In genomic region chr13:58301961-58302360, GRCm38 (mm10) we compare ENCODE assay signal across 22 mouse cellular contexts. TPM values are rescaled to one million over a fixed set of nuclear protein-coding genes. Genes with fewer than 3 reads are reported as not detected.
"Had no signal": no experiment of that assay in that cellular context is flagged by ENCODE, and none has a peak within 500 bp of the region (broad histone marks: within the 10 kb centered on the region; RNA-seq: fewer than 3 reads in every experiment).

No protein-coding gene starts in this region.

- H3K36me3 ChIP-seq: embryonic facial prominence, embryonic 10.5 days; embryonic facial prominence, embryonic 12.5 days; embryonic facial prominence, embryonic 13.5 days; embryonic facial prominence, embryonic 15.5 days; forebrain, embryonic 10.5 days; forebrain, embryonic 12.5 days; forebrain, embryonic 15.5 days had no signal

- H3K9me3 ChIP-seq: embryonic facial prominence, embryonic 10.5 days; embryonic facial prominence, embryonic 12.5 days; embryonic facial prominence, embryonic 13.5 days; embryonic facial prominence, embryonic 15.5 days; forebrain, embryonic 10.5 days; forebrain, embryonic 12.5 days; forebrain, embryonic 13.5 days; forebrain, embryonic 15.5 days had no signal

- H3K4me3 ChIP-seq: embryonic facial prominence, embryonic 10.5 days; embryonic facial prominence, embryonic 12.5 days; embryonic facial prominence, embryonic 13.5 days; embryonic facial prominence, embryonic 15.5 days; erythroblast, embryonic 14.5 days; forebrain, embryonic 10.5 days; forebrain, embryonic 12.5 days; forebrain, embryonic 13.5 days; forebrain, embryonic 15.5 days; gastrocnemius, adult 2 months; heart, adult 2 months had no signal

- H3K27ac ChIP-seq: embryonic facial prominence, embryonic 10.5 days; embryonic facial prominence, embryonic 12.5 days; embryonic facial prominence, embryonic 13.5 days; embryonic facial prominence, embryonic 15.5 days; forebrain, embryonic 10.5 days; forebrain, embryonic 12.5 days; forebrain, embryonic 13.5 days; forebrain, embryonic 15.5 days; gastrocnemius, adult 2 months; heart, adult 2 months had no signal

- H3K4me1 ChIP-seq: embryonic facial prominence, embryonic 12.5 days; embryonic facial prominence, embryonic 13.5 days; embryonic facial prominence, embryonic 15.5 days; forebrain, embryonic 12.5 days; forebrain, embryonic 13.5 days; forebrain, embryonic 15.5 days had no signal

- DNase-seq: embryo, embryonic 11 days; forebrain, postnatal 0 days; gastrocnemius, adult 2 months; gastrocnemius, postnatal 10 days; gastrocnemius, postnatal 14 days; gastrocnemius, postnatal 25 days; gastrocnemius, postnatal 36 days; heart, adult 11 months; heart, adult 18-20 months; heart, adult 2 months had no signal

- H3K27me3 ChIP-seq: embryonic facial prominence, embryonic 12.5 days; embryonic facial prominence, embryonic 13.5 days; embryonic facial prominence, embryonic 15.5 days; forebrain, embryonic 12.5 days; forebrain, embryonic 13.5 days; forebrain, embryonic 15.5 days had no signal

- H3K9ac ChIP-seq: embryonic facial prominence, embryonic 12.5 days; embryonic facial prominence, embryonic 13.5 days; embryonic facial prominence, embryonic 15.5 days; forebrain, embryonic 12.5 days; forebrain, embryonic 13.5 days; forebrain, embryonic 15.5 days; forebrain, postnatal 0 days had no signal

RNA-seq across cellular contexts. Expression of gene Kif27, which starts 57.0 kb away (rescaled TPM):
- total RNA-seq: common myeloid progenitor, adult 5-6 weeks; gastrocnemius, adult 18-20 months; gastrocnemius, postnatal 36 days; granulocyte monocyte progenitor cell, adult 5-6 weeks had no signal
